Mouse (Mus musculus): Measurements from ENCODE around the gene Bend4.

GRCm38 (mm10) chr5:67473094-67473493 lies 45.0 kb upstream of the Bend4 start:
- TF ChIP-seq CTCF (IDR thresholded peaks at IDR 0.05; ENCODE audit: extremely low read depth, insufficient read depth, low read length) (no peak), POLR2A (IDR thresholded peaks at IDR 0.05; ENCODE audit: extremely low read depth, insufficient read depth, low read length) (no peak)
